Mouse (Mus musculus) limb, embryonic 14.5 days (tissue): ENCODE data around the gene Gpr137. TPM values are rescaled to one million over a fixed set of nuclear protein-coding genes. Genes with fewer than 3 reads are reported as not detected.
A peak's percentile ranks its signal among the peaks of the same experiment; 100 is the strongest.

Experiments
- ATAC-seq: fragments of 200-750 bp; cut with Nextera tagmentation; 2 replicates; pipeline ENCODE4 v1.8.0; 2017; ENCODE audit warnings: low read depth, moderate number of reproducible peaks, moderate TSS enrichment; ENCODE audit not compliant: low FRiP score
- DNase-seq: peaks from one replicate; pipeline ENCODE4 v3.0.0-alpha.2; 2015; ENCODE audit warnings: low spot score
- H3K27ac ChIP-seq: fragments of 300-500 bp; sonication (generic); replicated peaks from 2 replicates; pipeline ENCODE4 v1.5.1; 2014; ENCODE audit warnings: low read depth, mild to moderate bottlenecking, low read length, moderate library complexity, mixed read lengths
- H3K27me3 ChIP-seq: fragments of 300-500 bp; sonication (generic); 2 replicates; pipeline ENCODE4 v1.6.1; 2014; ENCODE audit warnings: low read length, mixed read lengths; ENCODE audit not compliant: control insufficient read depth, insufficient read depth
- H3K36me3 ChIP-seq: fragments of 300-500 bp; sonication (generic); 2 replicates; pipeline ENCODE4 v1.6.1; 2014; ENCODE audit warnings: mild to moderate bottlenecking, low read length, moderate library complexity, mixed read lengths; ENCODE audit not compliant: control insufficient read depth, insufficient read depth
- H3K4me1 ChIP-seq: fragments of 300-500 bp; sonication (generic); 2 replicates; pipeline ENCODE4 v1.6.1; 2014; ENCODE audit warnings: antibody characterized with exemption, low read length, mixed read lengths; ENCODE audit not compliant: control insufficient read depth, insufficient read depth
- H3K4me2 ChIP-seq: fragments of 300-500 bp; sonication (generic); replicated peaks from 2 replicates; pipeline ENCODE4 v1.6.1; 2014; ENCODE audit warnings: low read depth, mild to moderate bottlenecking, low read length, moderate library complexity; ENCODE audit not compliant: severe bottlenecking
- H3K4me3 ChIP-seq: fragments of 300-500 bp; sonication (generic); replicated peaks from 2 replicates; pipeline ENCODE4 v1.5.1; 2014; ENCODE audit warnings: low read length
- H3K9ac ChIP-seq: fragments of 300-500 bp; sonication (generic); 2 replicates; pipeline ENCODE4 v1.6.1; 2014; ENCODE audit warnings: mild to moderate bottlenecking, low read depth, low read length, moderate library complexity; ENCODE audit not compliant: severe bottlenecking
- H3K9me3 ChIP-seq: fragments of 300-500 bp; sonication (generic); 2 replicates; pipeline ENCODE4 v1.6.1; 2016; ENCODE audit warnings: low read length; ENCODE audit not compliant: control insufficient read depth
- POLR2A ChIP-seq: fragments of 200-500 bp; IDR thresholded peaks from 2 replicates; pipeline ENCODE4 v1.8.0; 2012; ENCODE audit warnings: inconsistent platforms, mild to moderate bottlenecking, moderate library complexity, borderline replicate concordance; ENCODE audit not compliant: insufficient read depth, insufficient read length; ENCODE audit errors: extremely low read depth
- WGBS: fragments of 180-500 bp; shearing (Covaris S2); extraction: QIAGEN DNeasy Blood & Tissue Kit; methylation state at CpG from one replicate; pipeline ENCODE4 v1.1.7; 2014; 5-methylcytosine and 5-hydroxymethylcytosine counted together
- polyA plus RNA-seq, 2 experiments: library from polyadenylated mRNA; depleted of rRNA in 1 of 2; stranded (reverse) in 1 of 2; unstranded in 1 of 2; fragments of >200 nt; fragmentation: Nextera tagmentation in 1 of 2; extraction: Ambion mirVana in 1 of 2; gene quantifications; 2 replicates each; pipeline versions ENCODE4 v1.2.1 to v1.2.3; 2012 to 2014

Gene Gpr137
- polyA plus RNA-seq, 2 experiments = 28.5 to 56.8 TPM

- H3K36me3 ChIP-seq = peaks cover 38% of the 10 kb centered on the region
- no peak for TF ChIP-seq POLR2A
- H3K27ac ChIP-seq = peak overlapping the region; percentile 92
- peaks cover 18% of the 10 kb centered on the region for H3K4me1 ChIP-seq
- peak overlapping the region; percentile 98 for H3K4me2 ChIP-seq
- H3K4me3 ChIP-seq = peak overlapping the region; percentile 62
- 0 out of 2 replicates have a peak, but pooled peaks have one; percentile 4 for ATAC-seq
- no peaks in the 10 kb centered on the region for H3K9me3 ChIP-seq
- peak; percentile 30 for DNase-seq
- peak overlapping the region; percentile 70 for H3K9ac ChIP-seq
- no peaks in the 10 kb centered on the region for H3K27me3 ChIP-seq
- 2% methylated on average over 31 of the region's 31 CpGs for WGBS
Measured at GRCm38 (mm10) chr19:6951994-6952711, 9.9 kb upstream of the Gpr137 start.

GRCm38 (mm10) chr19:6951381-6951968, 9.2 kb upstream of the Gpr137 start:
- H3K9ac ChIP-seq = peak overlapping the region; percentile 70
- H3K27me3 ChIP-seq = no peaks in the 10 kb centered on the region
- DNase-seq (peak; percentile 92), ATAC-seq (peak; percentile 86)
- H3K36me3 ChIP-seq = peaks cover 32% of the 10 kb centered on the region
- H3K4me1 ChIP-seq = peaks cover 18% of the 10 kb centered on the region
- peak overlapping the region; percentile 62 for H3K4me3 ChIP-seq
- peak overlapping the region; percentile 98 for H3K4me2 ChIP-seq
- 0 out of 2 replicates have a peak, but pooled peaks have one; percentile 9 for TF ChIP-seq POLR2A
- H3K9me3 ChIP-seq = no peaks in the 10 kb centered on the region
- WGBS = under 1% methylated on average over 35 of the region's 35 CpGs
- H3K27ac ChIP-seq = peak overlapping the region; percentile 92

- H3K27ac ChIP-seq = peak overlapping the region; percentile 92
- under 1% methylated on average over 28 of the region's 28 CpGs for WGBS
- H3K9ac ChIP-seq = peak overlapping the region; percentile 70
- H3K4me2 ChIP-seq = peak overlapping the region; percentile 98
- DNase-seq (peak; percentile 72), ATAC-seq (peak; percentile 48)
- no peaks in the 10 kb centered on the region for H3K27me3 ChIP-seq
- H3K36me3 ChIP-seq = peaks cover 28% of the 10 kb centered on the region
- H3K4me1 ChIP-seq = peaks cover 18% of the 10 kb centered on the region
- no peaks in the 10 kb centered on the region for H3K9me3 ChIP-seq
- peak overlapping the region; percentile 62 for H3K4me3 ChIP-seq
- TF ChIP-seq POLR2A = peak; percentile 67; the same call in 1 of the 2 replicates
Measured at GRCm38 (mm10) chr19:6950613-6951153, 8.4 kb upstream of the Gpr137 start.

- WGBS = 67% methylated on average over 5 of the region's 5 CpGs
- Histone ChIP-seq H3K9me3 (no peaks in the 10 kb centered on the region), H3K4me2 (peak overlapping the region; percentile 98), H3K9ac (peak overlapping the region; percentile 70; the same call in 1 of the 2 replicates), H3K27ac (peak overlapping the region; percentile 92; the same call in 1 of the 2 replicates), H3K27me3 (no peaks in the 10 kb centered on the region), H3K36me3 (peaks cover 26% of the 10 kb centered on the region), H3K4me3 (peak overlapping the region; percentile 62), H3K4me1 (peaks cover 18% of the 10 kb centered on the region)
- ATAC-seq (no peak), DNase-seq (no peak)
- no peak for TF ChIP-seq POLR2A
Measured at GRCm38 (mm10) chr19:6949951-6950350, 7.7 kb upstream of the Gpr137 start.

- no peak for ATAC-seq
- 89% methylated on average over 5 of the region's 5 CpGs for WGBS
- no peak for TF ChIP-seq POLR2A
- Histone ChIP-seq H3K4me1 (peaks cover 18% of the 10 kb centered on the region), H3K36me3 (peaks cover 22% of the 10 kb centered on the region), H3K27me3 (no peaks in the 10 kb centered on the region), H3K27ac (no peak overlapping the region), H3K4me3 (no peak overlapping the region), H3K4me2 (no peak overlapping the region), H3K9ac (no peak overlapping the region), H3K9me3 (no peaks in the 10 kb centered on the region)
- DNase-seq = no peak
Measured at GRCm38 (mm10) chr19:6949532-6949931, 7.3 kb upstream of the Gpr137 start.
